Mouse (Mus musculus) liver, postnatal 0 days (tissue): Measurements from ENCODE around the gene Acy3.

ENCODE experiments used
- CTCF ChIP-seq: sonication (generic); IDR thresholded peaks from 2 replicates; pipeline ENCODE4 v1.5.1; 2016; ENCODE audit warnings: antibody characterized with exemption, low read depth
- EP300 ChIP-seq: IDR thresholded peaks from 2 replicates; pipeline ENCODE4 v1.6.1; 2016; ENCODE audit warnings: antibody characterized with exemption, low read depth, mild to moderate bottlenecking

DNA sequence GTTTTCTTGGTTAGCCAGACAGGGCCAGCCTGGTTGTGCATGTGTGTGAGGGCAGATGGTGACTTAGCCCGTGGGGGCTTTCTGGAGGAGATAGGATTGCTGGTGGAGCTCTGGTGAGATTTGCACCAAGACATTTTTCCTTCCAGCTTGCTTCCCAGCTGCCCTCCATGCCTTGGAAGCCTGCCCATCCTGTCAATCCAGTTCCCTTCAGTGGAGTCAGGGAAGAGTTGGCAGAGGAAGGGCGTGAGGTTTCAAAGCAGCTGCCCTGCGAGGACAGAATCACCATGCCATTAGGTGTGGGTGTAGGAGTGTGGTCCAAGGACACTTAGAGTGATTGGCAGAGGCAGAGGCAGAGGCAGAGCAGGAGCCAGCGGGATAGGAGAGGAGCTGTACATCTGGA is 27.9 kb upstream of the Acy3 start, which contains the start of gene Aldh3b3:
- TF ChIP-seq CTCF (no peak), EP300 (no peak)
